Mouse (Mus musculus) c-Kit-positive CD71-positive TER-119-negative erythroid progenitor cells, embryonic 14.5 days (primary cell): ENCODE measurements at regions not wholly inside any gene's neighbourhood (a gene's known extent, or its start where the extent isn't known, plus 50 kb on each side); places are given as distances from the start of the nearest gene placed in this dataset.
"Not testable (repeated sequence)": the region's sequence is repeated elsewhere in the genome, so short reads cannot be mapped to it uniquely, and the experiment has no call there.

ENCODE experiments used
- DNase-seq: peaks from one replicate; pipeline ENCODE4 v3.0.0-alpha.2; 2013; ENCODE audit warnings: low read depth

GRCm38 (mm10) chr1:194437301-194437700 lies 180.7 kb upstream of the Plxna2 start:
- DNase-seq = no peak

GRCm38 (mm10) chr1:194435060-194435459 lies 183.0 kb upstream of the Plxna2 start:
- DNase-seq = no peak

GRCm38 (mm10) chr1:194428586-194428985 lies 189.4 kb upstream of the Plxna2 start:
- no peak for DNase-seq

- DNase-seq = no peak
Observed at GRCm38 (mm10) chr1:194426293-194426692, 191.7 kb upstream of the Plxna2 start.

GRCm38 (mm10) chr1:194424201-194424600 lies 193.8 kb upstream of the Plxna2 start:
- DNase-seq = no peak

- no peak for DNase-seq
Observed at GRCm38 (mm10) chr1:194412193-194412592, 205.8 kb upstream of the Plxna2 start.

GRCm38 (mm10) chr1:194411788-194412187 lies 206.2 kb upstream of the Plxna2 start:
- DNase-seq = no peak

- no peak for DNase-seq
Observed at GRCm38 (mm10) chr1:194399281-194399680, 218.7 kb upstream of the Plxna2 start.

GRCm38 (mm10) chr1:194396754-194397460 lies 221.1 kb upstream of the Plxna2 start:
- DNase-seq = no peak

GRCm38 (mm10) chr1:194393720-194394119 lies 224.3 kb upstream of the Plxna2 start:
- DNase-seq = no peak

GRCm38 (mm10) chr1:194390202-194390601 lies 227.8 kb upstream of the Plxna2 start:
- no peak for DNase-seq

- DNase-seq = no peak
Observed at GRCm38 (mm10) chr1:194378135-194378534, 239.9 kb upstream of the Plxna2 start.

- not testable (repeated sequence) for DNase-seq
Observed at GRCm38 (mm10) chr1:194373511-194373910, 244.5 kb upstream of the Plxna2 start.

- no peak for DNase-seq
Observed at GRCm38 (mm10) chr1:194363917-194364316, 254.1 kb upstream of the Plxna2 start.

GRCm38 (mm10) chr1:194363129-194363768 lies 254.8 kb upstream of the Plxna2 start:
- DNase-seq = no peak

GRCm38 (mm10) chr1:194362298-194362697 lies 255.7 kb upstream of the Plxna2 start:
- DNase-seq = no peak

- no peak for DNase-seq
Observed at GRCm38 (mm10) chr1:194361316-194361715, 256.7 kb upstream of the Plxna2 start.

GRCm38 (mm10) chr1:194354332-194355120 lies 263.5 kb upstream of the Plxna2 start:
- DNase-seq = no peak

- no peak for DNase-seq
Observed at GRCm38 (mm10) chr1:194345304-194346033, 272.5 kb upstream of the Plxna2 start.

- no peak for DNase-seq
Observed at GRCm38 (mm10) chr1:194342568-194342967, 275.4 kb upstream of the Plxna2 start.

- no peak for DNase-seq
Observed at GRCm38 (mm10) chr1:194341758-194342157, 276.3 kb upstream of the Plxna2 start.
